Mouse (Mus musculus): ENCODE results near the gene Scd2.
"Not testable (repeated sequence)": the region's sequence is repeated elsewhere in the genome, so short reads cannot be mapped to it uniquely, and the experiment has no call there.

The Scd2 gene

DNA sequence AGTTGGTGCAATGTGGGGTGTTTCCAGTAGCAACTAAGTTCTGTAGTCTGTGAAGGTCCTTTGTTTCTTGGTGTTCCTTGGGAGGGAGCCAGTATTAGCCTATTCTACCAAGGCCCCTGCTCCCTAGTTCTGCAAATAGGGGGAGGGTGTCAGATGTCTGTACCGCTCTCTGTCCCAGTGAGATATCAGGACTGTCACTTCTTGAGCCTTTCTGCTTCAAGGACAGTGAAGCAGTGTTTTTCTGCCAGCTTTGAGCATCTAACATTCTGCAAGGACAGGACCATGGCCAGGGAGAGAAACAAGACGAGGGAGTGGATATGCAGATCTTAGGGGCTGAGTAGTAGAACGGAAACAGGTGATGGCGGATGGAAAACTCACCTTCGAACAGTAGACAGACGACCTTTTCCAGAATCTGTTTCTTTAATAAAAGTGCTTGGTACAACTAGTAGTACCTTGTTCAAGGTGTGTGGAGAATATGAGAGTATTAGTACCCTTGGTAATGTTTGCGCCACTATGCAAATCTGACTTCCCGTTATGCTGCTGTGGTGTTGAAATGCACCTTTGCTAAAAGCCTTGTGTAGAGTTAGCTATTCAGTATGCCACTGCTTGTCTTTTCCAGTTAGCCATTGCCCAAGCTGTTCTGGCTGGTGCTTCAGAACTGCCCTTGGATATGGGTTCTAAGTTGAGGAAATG lies 3.7 kb downstream of the Scd2 start:
- no peak for DNase-seq (ENCODE audit: low read depth, low spot score)

GRCm38 (mm10) chr19:44297862-44298261 lies 4.4 kb downstream of the Scd2 start:
- no peak for DNase-seq (ENCODE audit: low read depth, low spot score)

DNA sequence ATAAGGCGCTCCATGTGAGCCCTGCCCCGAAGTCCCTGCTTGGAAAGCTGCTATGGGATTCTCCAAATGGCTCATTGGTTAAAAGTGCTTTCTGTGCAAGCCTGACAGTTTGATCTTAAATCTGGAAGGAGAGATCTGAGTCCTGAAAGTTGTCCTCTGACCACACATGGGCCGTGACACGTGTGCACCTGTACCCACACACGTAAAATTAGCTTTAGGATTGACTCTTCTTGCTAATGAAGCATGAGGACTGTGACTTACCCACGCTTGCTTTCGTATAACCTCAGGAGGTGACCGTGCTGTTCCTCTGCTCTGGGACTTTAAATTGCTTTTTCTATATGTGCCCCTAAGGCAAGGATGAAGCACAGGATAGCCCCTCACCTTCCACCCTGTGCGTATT lies 5.6 kb downstream of the Scd2 start:
- DNase-seq (ENCODE audit: low read depth, low spot score), result no peak

GRCm38 (mm10) chr19:44299902-44300301 lies 6.4 kb downstream of the Scd2 start:
- DNase-seq (ENCODE audit: low read depth, low spot score), result no peak

DNA sequence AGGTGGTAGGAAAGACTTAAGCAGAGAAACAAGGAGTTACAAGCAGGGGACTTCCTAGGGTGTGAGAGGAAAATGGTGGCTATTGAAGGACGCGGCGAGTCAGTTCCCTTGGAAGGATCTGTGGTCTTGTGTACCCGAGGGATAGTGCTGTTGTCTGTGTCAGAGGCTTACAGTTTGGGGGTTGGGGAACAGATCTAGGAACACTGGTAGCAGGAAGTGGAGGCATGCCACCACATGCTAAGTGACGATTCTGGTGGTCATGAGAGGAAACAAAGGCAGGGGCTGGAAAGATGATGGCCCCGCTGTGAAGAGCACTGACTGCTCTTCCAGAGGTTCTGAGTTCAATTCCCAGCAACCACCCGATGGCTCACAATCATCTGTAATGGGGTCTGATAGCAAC lies 7.0 kb downstream of the Scd2 start:
- DNase-seq (ENCODE audit: low read depth, low spot score), result no peak

DNA sequence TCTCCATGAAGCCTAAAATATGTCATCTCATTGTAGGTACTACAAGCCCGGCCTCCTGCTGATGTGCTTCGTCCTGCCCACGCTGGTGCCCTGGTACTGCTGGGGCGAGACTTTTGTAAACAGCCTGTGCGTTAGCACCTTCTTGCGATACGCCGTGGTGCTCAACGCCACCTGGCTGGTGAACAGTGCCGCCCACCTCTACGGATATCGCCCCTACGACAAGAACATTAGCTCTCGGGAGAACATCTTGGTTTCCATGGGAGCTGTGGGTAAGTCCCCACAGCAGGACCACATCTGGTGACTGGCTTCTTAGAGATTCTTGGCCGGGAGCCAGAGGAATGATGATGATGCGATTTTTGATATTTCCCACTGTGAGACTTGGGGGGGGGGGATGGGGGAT lies 7.7 kb downstream of the Scd2 start:
- no peak for DNase-seq (ENCODE audit: low read depth, low spot score)

DNA sequence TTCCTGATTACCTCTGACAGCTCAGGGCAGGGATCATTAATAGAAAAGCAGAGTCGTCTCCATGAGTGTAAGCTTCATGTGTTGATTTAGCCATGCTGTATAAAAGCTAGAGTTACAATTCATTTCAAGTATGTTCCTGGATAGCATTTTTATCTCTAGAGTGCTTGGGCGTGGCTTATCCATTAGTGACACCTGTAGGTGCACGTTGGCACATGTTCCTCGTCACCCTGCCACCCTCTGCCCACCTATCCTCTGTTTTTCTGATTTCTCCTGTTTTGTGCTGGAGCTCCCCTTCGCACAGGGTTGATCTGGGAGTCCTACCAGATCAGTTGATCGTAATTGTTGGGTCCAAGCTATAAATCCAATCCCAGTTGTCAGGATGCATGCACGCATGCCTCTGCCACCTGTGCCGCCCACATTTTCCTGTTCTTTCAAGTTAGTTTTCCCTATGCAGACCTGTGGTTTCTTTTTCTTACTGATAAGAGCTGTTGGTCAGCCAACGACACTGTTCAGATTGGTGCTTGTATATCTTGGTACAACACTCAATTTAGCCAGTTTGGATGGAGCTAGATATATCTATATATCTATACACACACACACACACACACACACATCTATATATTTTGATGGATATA lies 8.3 kb downstream of the Scd2 start:
- DNase-seq (ENCODE audit: low read depth, low spot score), result no peak

- DNase-seq (ENCODE audit: low read depth, low spot score), result no peak
These were observed 9.4 kb downstream of the Scd2 start for GRCm38 (mm10) chr19:44302901-44303300.

DNA sequence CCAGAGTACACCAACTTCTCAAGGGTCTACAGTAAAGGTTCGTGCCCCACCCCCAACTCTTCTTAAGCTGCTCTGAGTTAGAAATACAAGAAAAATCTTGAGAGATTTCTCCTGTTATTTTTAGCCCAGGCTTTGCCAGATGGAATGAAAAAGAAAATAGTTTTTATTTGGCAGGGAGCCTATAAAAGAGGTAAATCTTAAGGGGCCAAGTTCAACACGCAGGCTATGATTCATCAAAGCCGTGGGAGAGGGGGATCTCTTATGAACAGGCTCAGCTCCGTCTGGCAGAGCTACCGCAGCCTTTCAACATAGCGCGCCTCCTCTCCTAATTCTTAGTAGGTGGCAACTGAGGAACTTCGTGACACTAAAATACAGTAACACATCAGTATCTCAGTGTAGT lies 10.0 kb downstream of the Scd2 start:
- no peak for DNase-seq (ENCODE audit: low read depth, low spot score)

GRCm38 (mm10) chr19:44304419-44304818 lies 10.9 kb downstream of the Scd2 start:
- DNase-seq (ENCODE audit: low read depth, low spot score), result no peak

- no peak for DNase-seq (ENCODE audit: low read depth, low spot score)
These were observed 11.5 kb downstream of the Scd2 start for GRCm38 (mm10) chr19:44304851-44305510.

DNA sequence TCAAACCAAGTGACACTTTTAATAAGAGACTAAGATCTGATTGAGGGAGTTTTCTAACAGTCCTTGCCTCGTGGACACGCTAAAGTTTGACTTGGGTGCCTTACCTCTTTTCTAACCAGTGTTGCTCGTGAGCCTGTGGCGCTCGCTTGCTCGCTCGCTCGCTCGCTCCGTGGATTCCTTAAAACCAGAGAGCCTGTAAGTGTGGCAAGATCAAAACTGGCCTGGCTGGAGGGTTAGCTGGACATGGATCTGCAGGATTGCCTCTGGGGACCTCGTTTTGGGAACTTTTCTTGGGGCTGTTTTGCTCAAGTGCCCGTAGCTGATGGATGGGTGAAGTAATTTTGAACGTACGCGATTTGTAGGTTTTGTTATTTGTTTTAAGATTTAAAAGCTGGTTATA lies 12.2 kb downstream of the Scd2 start:
- DNase-seq (ENCODE audit: low read depth, low spot score), result no peak

DNA sequence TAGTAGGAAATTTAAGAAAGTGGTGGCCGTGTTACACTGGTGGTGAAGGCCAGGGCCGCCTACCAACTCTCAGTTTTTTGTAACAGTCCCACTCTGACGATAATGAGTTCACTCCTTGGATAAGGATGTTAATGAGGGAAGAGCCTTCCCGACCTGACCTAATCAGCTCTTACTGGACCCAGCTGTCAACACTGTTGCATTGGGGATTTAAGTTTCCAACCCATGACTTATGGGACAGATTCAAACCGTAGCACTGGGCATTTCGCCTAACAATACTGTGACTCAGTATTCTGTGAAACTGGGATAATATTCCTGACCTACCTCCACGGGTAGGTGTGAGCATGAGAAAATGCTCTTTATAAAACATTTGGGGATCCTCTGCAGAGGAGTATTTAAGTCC lies 12.7 kb downstream of the Scd2 start:
- DNase-seq (ENCODE audit: low read depth, low spot score), result no peak

- no peak for DNase-seq (ENCODE audit: low read depth, low spot score)
These were observed 13.8 kb downstream of the Scd2 start for GRCm38 (mm10) chr19:44307101-44307914.

DNA sequence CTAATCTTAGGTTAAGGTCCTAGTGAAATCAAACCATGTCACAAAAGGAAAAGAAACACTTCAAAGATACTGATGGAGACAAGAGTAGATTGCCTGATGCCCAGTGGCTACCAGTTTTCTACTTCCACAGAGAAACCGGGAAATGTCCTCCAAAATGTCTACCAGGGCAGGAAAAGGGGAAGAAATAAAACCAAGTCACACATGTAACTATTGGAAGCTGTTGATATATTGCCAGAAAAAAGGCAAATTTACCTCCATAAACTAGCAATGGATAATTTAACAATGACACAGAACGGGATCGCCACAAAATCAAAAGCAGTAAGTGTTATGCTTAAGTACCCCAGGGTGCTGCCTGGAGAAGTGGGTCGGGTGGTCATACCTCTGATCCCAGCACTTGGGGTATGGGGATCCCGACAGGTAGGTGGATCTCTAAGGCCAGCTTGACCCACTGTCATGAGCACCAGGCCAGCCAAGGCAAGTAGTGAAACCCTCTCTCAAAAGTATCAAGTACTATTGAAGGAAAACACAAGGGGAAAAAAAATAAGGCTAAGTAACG lies 14.5 kb downstream of the Scd2 start:
- no peak for DNase-seq (ENCODE audit: low read depth, low spot score)

GRCm38 (mm10) chr19:44308611-44309246 lies 15.3 kb downstream of the Scd2 start:
- DNase-seq (ENCODE audit: low read depth, low spot score), result no peak

GRCm38 (mm10) chr19:44309351-44310154 lies 16.1 kb downstream of the Scd2 start:
- no peak for DNase-seq (ENCODE audit: low read depth, low spot score)

- not testable (repeated sequence) for DNase-seq (ENCODE audit: low read depth, low spot score)
These were observed 16.7 kb downstream of the Scd2 start for GRCm38 (mm10) chr19:44310155-44310575.

GRCm38 (mm10) chr19:44310814-44311213 lies 17.3 kb downstream of the Scd2 start:
- DNase-seq (ENCODE audit: low read depth, low spot score), result no peak

GRCm38 (mm10) chr19:44311306-44312006 lies 18.0 kb downstream of the Scd2 start:
- no peak for DNase-seq (ENCODE audit: low read depth, low spot score)
